Comparison of ENCODE assay signal across 8 mouse cellular contexts in genomic region chr2:174472818-174473549, GRCm38 (mm10). TPM values are rescaled to one million over a fixed set of nuclear protein-coding genes. Genes with fewer than 3 reads are reported as not detected.
DNase-seq lines count a peak whose midpoint lies in the region; ATAC-seq lines count a peak whose summit lies in the region.

Gene Prelid3b, minus strand, starts transcription at chr2:174473081.

- under 1% methylated on average over 53 of the region's 53 CpGs for WGBS in hindbrain, embryonic 16.5 days
- WGBS in macrophage (ENCODE audit: missing documents) = 0% methylated on average over 51 of the region's 53 CpGs

- H3K9me3 ChIP-seq in hindbrain, embryonic 16.5 days (ENCODE audit: control insufficient read depth, low read length) = no peaks in the 10 kb centered on the region

- no peaks in the 10 kb centered on the region for H3K27me3 ChIP-seq in hindbrain, embryonic 16.5 days (replicated peaks; ENCODE audit: control insufficient read depth, insufficient read depth, low read length)

- peak within 1 kb of the TSS; percentile 83 for H3K4me2 ChIP-seq in hindbrain, embryonic 16.5 days (ENCODE audit: low read length)

- H3K4me1 ChIP-seq in hindbrain, embryonic 16.5 days (ENCODE audit: control insufficient read depth, insufficient read depth, low read depth, low read length) = peaks cover 8% of the 10 kb centered on the region

- DNase-seq in WW6 (ENCODE audit: low read depth, low spot score) = peak; percentile 98
- DNase-seq in cerebellum, postnatal 4 days (ENCODE audit: low spot score in 2 of 2) = peak; percentile 99
- DNase-seq in gastrocnemius, adult 18-20 months (ENCODE audit: low spot score) = peak; percentile 99
- DNase-seq in left cerebral cortex, adult 18-20 months (ENCODE audit: low spot score in 2 of 2) = peak; percentile 99 to 100
- DNase-seq in right cerebral cortex, adult 18-20 months = peak; percentile 99
- DNase-seq in urinary bladder, postnatal 10 days (ENCODE audit: low spot score) = peak; percentile 96

- peak; percentile 99 for ATAC-seq in hindbrain, embryonic 16.5 days

- H3K27ac ChIP-seq in hindbrain, embryonic 16.5 days (ENCODE audit: low read depth, low read length) = peak within 1 kb of the TSS; percentile 68
- peak within 1 kb of the TSS; percentile 65 for H3K27ac ChIP-seq in macrophage

- peaks cover 47% of the 10 kb centered on the region for H3K79me2 ChIP-seq in macrophage (ENCODE audit: inconsistent target)

- H3K4me3 ChIP-seq in hindbrain, embryonic 16.5 days (ENCODE audit: low read length) = peak within 1 kb of the TSS; percentile 83
- H3K4me3 ChIP-seq in macrophage (ENCODE audit: inconsistent target) = peak within 1 kb of the TSS; percentile 63

- peak within 1 kb of the TSS; percentile 76 for H3K9ac ChIP-seq in hindbrain, embryonic 16.5 days (ENCODE audit: low read depth, low read length)

- H3K36me3 ChIP-seq in hindbrain, embryonic 16.5 days (ENCODE audit: control insufficient read depth, insufficient read depth, low read length) = peaks cover 2% of the 10 kb centered on the region; the same call in 1 of the 2 replicates
- H3K36me3 ChIP-seq in macrophage (ENCODE audit: inconsistent target) = no peaks in the 10 kb centered on the region

RNA-seq across cellular contexts. Expression of gene Prelid3b, which starts in this region (rescaled TPM):
- 10 to 100 TPM; 37.8 to 47.2 TPM for total RNA-seq in gastrocnemius, adult 18-20 months (2021)
- 109 and 114 TPM in 2 replicates for polyA plus RNA-seq in hindbrain, embryonic 16.5 days (2015; fragmentation: Nextera tagmentation; extraction: Ambion mirVana)
- total RNA-seq in left cerebral cortex, adult 18-20 months (2021) = 10 to 100 TPM; 51.7 to 57.5 TPM
- total RNA-seq in macrophage (2018; cell fraction: chromatin; rRNA removed) = 10 to 100 TPM; 17.7 to 49.5 (median 34.4) TPM
- 10 to 100 TPM; 43.7 to 70.0 (median 55.6) TPM for total RNA-seq in macrophage (2018; cell fraction: cytosol; rRNA removed)
- total RNA-seq in macrophage (2018; cell fraction: nucleus; rRNA removed) = 10 to 100 TPM; 23.5 to 49.1 (median 33.6) TPM
- 44.0 to 102 TPM (median 81.1 TPM) in 3 replicates for polyA plus RNA-seq in macrophage (2018)

Comparison
In these comparisons a context has a peak if more than half of its experiments do, and no peak if none do; other contexts are left out.
1. Peak in every context shown above with its lines: DNase-seq, ATAC-seq, H3K4me3 ChIP-seq and H3K27ac ChIP-seq.